Mouse (Mus musculus): Measurements from ENCODE around the gene Camta1. TPM values are rescaled to one million over a fixed set of nuclear protein-coding genes. Genes with fewer than 3 reads are reported as not detected.

The Camta1 gene
- polyA plus RNA-seq, 1 experiment from 2014 or later, result 106 TPM

GRCm38 (mm10) chr4:151511092-151511491 lies 350.6 kb downstream of the Camta1 start:
- Histone ChIP-seq H3K4me2 (ENCODE audit: low read depth, severe bottlenecking) (no peak overlapping the region), H3K27me3 (ENCODE audit: control insufficient read depth, insufficient read depth, low read length) (no peaks in the 10 kb centered on the region), H3K27ac (replicated peaks; ENCODE audit: low read depth, low read length) (no peak overlapping the region), H3K9ac (ENCODE audit: low read length) (no peak overlapping the region), H3K4me1 (ENCODE audit: control insufficient read depth, insufficient read depth, low read length) (no peaks in the 10 kb centered on the region), H3K4me3 (ENCODE audit: low read depth, low read length) (no peak overlapping the region), H3K9me3 (ENCODE audit: control insufficient read depth, low read length) (no peaks in the 10 kb centered on the region), H3K36me3 (ENCODE audit: control insufficient read depth, insufficient read depth, low read length) (no peaks in the 10 kb centered on the region)
- WGBS, result 89% methylated on average over 4 of the region's 4 CpGs
- ATAC-seq (ENCODE audit: insufficient number of reproducible peaks, low FRiP score, low TSS enrichment, low read depth), result no peak
- DNase-seq (ENCODE audit: low spot score), result no peak

GRCm38 (mm10) chr4:151510417-151510816 lies 351.3 kb downstream of the Camta1 start:
- Histone ChIP-seq H3K9me3 (ENCODE audit: control insufficient read depth, low read length) (no peaks in the 10 kb centered on the region), H3K27me3 (ENCODE audit: control insufficient read depth, insufficient read depth, low read length) (no peaks in the 10 kb centered on the region), H3K4me2 (ENCODE audit: low read depth, severe bottlenecking) (no peak overlapping the region), H3K27ac (replicated peaks; ENCODE audit: low read depth, low read length) (no peak overlapping the region), H3K4me3 (ENCODE audit: low read depth, low read length) (no peak overlapping the region), H3K9ac (ENCODE audit: low read length) (no peak overlapping the region), H3K4me1 (ENCODE audit: control insufficient read depth, insufficient read depth, low read length) (no peaks in the 10 kb centered on the region), H3K36me3 (ENCODE audit: control insufficient read depth, insufficient read depth, low read length) (no peaks in the 10 kb centered on the region)
- ATAC-seq (ENCODE audit: insufficient number of reproducible peaks, low FRiP score, low TSS enrichment, low read depth) (no peak), DNase-seq (ENCODE audit: low spot score) (peak; percentile 31)
- 19% methylated on average over 4 of the region's 4 CpGs for WGBS

GRCm38 (mm10) chr4:151506701-151507100 lies 355.0 kb downstream of the Camta1 start:
- 76% methylated on average over 6 of the region's 6 CpGs for WGBS

GRCm38 (mm10) chr4:151498481-151499276 lies 363.0 kb downstream of the Camta1 start:
- no peak overlapping the region for H3K9ac ChIP-seq (ENCODE audit: low read length)

More at GRCm38 (mm10) chr4:151506701-151507100, 355.0 kb downstream of the Camta1 start:
- Histone ChIP-seq H3K9ac (ENCODE audit: low read length) (no peak overlapping the region), H3K4me3 (ENCODE audit: low read depth, low read length) (no peak overlapping the region), H3K36me3 (ENCODE audit: control insufficient read depth, insufficient read depth, low read length) (no peaks in the 10 kb centered on the region), H3K4me2 (ENCODE audit: low read depth, severe bottlenecking) (no peak overlapping the region), H3K9me3 (ENCODE audit: control insufficient read depth, low read length) (no peaks in the 10 kb centered on the region), H3K27me3 (ENCODE audit: control insufficient read depth, insufficient read depth, low read length) (no peaks in the 10 kb centered on the region), H3K27ac (replicated peaks; ENCODE audit: low read depth, low read length) (no peak overlapping the region), H3K4me1 (ENCODE audit: control insufficient read depth, insufficient read depth, low read length) (no peaks in the 10 kb centered on the region)
- ATAC-seq (ENCODE audit: insufficient number of reproducible peaks, low FRiP score, low TSS enrichment, low read depth) (no peak), DNase-seq (ENCODE audit: low spot score) (no peak)

GRCm38 (mm10) chr4:151496581-151496980 lies 365.1 kb downstream of the Camta1 start:
- no peak overlapping the region for H3K27ac ChIP-seq (replicated peaks; ENCODE audit: low read depth, low read length)
- no peaks in the 10 kb centered on the region for H3K27me3 ChIP-seq (ENCODE audit: control insufficient read depth, insufficient read depth, low read length)
- no peaks in the 10 kb centered on the region for H3K9me3 ChIP-seq (ENCODE audit: control insufficient read depth, low read length)
- H3K4me3 ChIP-seq (ENCODE audit: low read depth, low read length), result no peak overlapping the region
- no peak for ATAC-seq (ENCODE audit: insufficient number of reproducible peaks, low FRiP score, low TSS enrichment, low read depth)
- WGBS, result 92% methylated on average over 5 of the region's 5 CpGs
- no peak overlapping the region for H3K9ac ChIP-seq (ENCODE audit: low read length)
- no peaks in the 10 kb centered on the region for H3K4me1 ChIP-seq (ENCODE audit: control insufficient read depth, insufficient read depth, low read length)
- DNase-seq (ENCODE audit: low spot score), result no peak
- H3K36me3 ChIP-seq (ENCODE audit: control insufficient read depth, insufficient read depth, low read length), result no peaks in the 10 kb centered on the region
- no peak overlapping the region for H3K4me2 ChIP-seq (ENCODE audit: low read depth, severe bottlenecking)

More at GRCm38 (mm10) chr4:151498481-151499276, 363.0 kb downstream of the Camta1 start:
- DNase-seq (ENCODE audit: low spot score) (no peak), ATAC-seq (ENCODE audit: insufficient number of reproducible peaks, low FRiP score, low TSS enrichment, low read depth) (no peak)
- Histone ChIP-seq H3K4me3 (ENCODE audit: low read depth, low read length) (no peak overlapping the region), H3K4me2 (ENCODE audit: low read depth, severe bottlenecking) (no peak overlapping the region), H3K27ac (replicated peaks; ENCODE audit: low read depth, low read length) (no peak overlapping the region), H3K9me3 (ENCODE audit: control insufficient read depth, low read length) (no peaks in the 10 kb centered on the region), H3K27me3 (ENCODE audit: control insufficient read depth, insufficient read depth, low read length) (no peaks in the 10 kb centered on the region), H3K36me3 (ENCODE audit: control insufficient read depth, insufficient read depth, low read length) (no peaks in the 10 kb centered on the region), H3K4me1 (ENCODE audit: control insufficient read depth, insufficient read depth, low read length) (no peaks in the 10 kb centered on the region)
- WGBS, result 80% methylated on average over 5 of the region's 5 CpGs

GRCm38 (mm10) chr4:151495276-151495882 lies 366.3 kb downstream of the Camta1 start:
- Histone ChIP-seq H3K36me3 (ENCODE audit: control insufficient read depth, insufficient read depth, low read length) (no peaks in the 10 kb centered on the region), H3K27ac (replicated peaks; ENCODE audit: low read depth, low read length) (no peak overlapping the region), H3K9ac (ENCODE audit: low read length) (no peak overlapping the region), H3K4me1 (ENCODE audit: control insufficient read depth, insufficient read depth, low read length) (no peaks in the 10 kb centered on the region), H3K27me3 (ENCODE audit: control insufficient read depth, insufficient read depth, low read length) (no peaks in the 10 kb centered on the region), H3K9me3 (ENCODE audit: control insufficient read depth, low read length) (no peaks in the 10 kb centered on the region), H3K4me2 (ENCODE audit: low read depth, severe bottlenecking) (no peak overlapping the region), H3K4me3 (ENCODE audit: low read depth, low read length) (no peak overlapping the region)
- peak; percentile 37 for DNase-seq (ENCODE audit: low spot score)
- no peak for ATAC-seq (ENCODE audit: insufficient number of reproducible peaks, low FRiP score, low TSS enrichment, low read depth)
- 34% methylated on average over 11 of the region's 11 CpGs for WGBS

GRCm38 (mm10) chr4:151492786-151493185 lies 368.9 kb downstream of the Camta1 start:
- no peaks in the 10 kb centered on the region for H3K27me3 ChIP-seq (ENCODE audit: control insufficient read depth, insufficient read depth, low read length)
- ATAC-seq (ENCODE audit: insufficient number of reproducible peaks, low FRiP score, low TSS enrichment, low read depth) (no peak), DNase-seq (ENCODE audit: low spot score) (no peak)
- no peak overlapping the region for H3K27ac ChIP-seq (replicated peaks; ENCODE audit: low read depth, low read length)
- no peaks in the 10 kb centered on the region for H3K36me3 ChIP-seq (ENCODE audit: control insufficient read depth, insufficient read depth, low read length)
- H3K9me3 ChIP-seq (ENCODE audit: control insufficient read depth, low read length), result no peaks in the 10 kb centered on the region
- no peaks in the 10 kb centered on the region for H3K4me1 ChIP-seq (ENCODE audit: control insufficient read depth, insufficient read depth, low read length)
- no peak overlapping the region for H3K4me3 ChIP-seq (ENCODE audit: low read depth, low read length)
- H3K9ac ChIP-seq (ENCODE audit: low read length), result no peak overlapping the region
- no peak overlapping the region for H3K4me2 ChIP-seq (ENCODE audit: low read depth, severe bottlenecking)
- 84% methylated on average over 10 of the region's 10 CpGs for WGBS

- 70% methylated on average over 8 of the region's 8 CpGs for WGBS
- Histone ChIP-seq H3K27ac (replicated peaks; ENCODE audit: low read depth, low read length) (no peak overlapping the region), H3K4me1 (ENCODE audit: control insufficient read depth, insufficient read depth, low read length) (no peaks in the 10 kb centered on the region), H3K4me3 (ENCODE audit: low read depth, low read length) (no peak overlapping the region), H3K27me3 (ENCODE audit: control insufficient read depth, insufficient read depth, low read length) (no peaks in the 10 kb centered on the region), H3K9ac (ENCODE audit: low read length) (no peak overlapping the region), H3K36me3 (ENCODE audit: control insufficient read depth, insufficient read depth, low read length) (no peaks in the 10 kb centered on the region), H3K4me2 (ENCODE audit: low read depth, severe bottlenecking) (no peak overlapping the region), H3K9me3 (ENCODE audit: control insufficient read depth, low read length) (no peaks in the 10 kb centered on the region)
- DNase-seq (ENCODE audit: low spot score) (no peak), ATAC-seq (ENCODE audit: insufficient number of reproducible peaks, low FRiP score, low TSS enrichment, low read depth) (no peak)
Observed at GRCm38 (mm10) chr4:151483977-151484313, 377.7 kb downstream of the Camta1 start.

All from limb, embryonic 11.5 days (tissue).